Mouse (Mus musculus) thymus, postnatal 10 days (tissue): Measurements from ENCODE around the gene Pdcd10.

Source experiments
- DNase-seq, 2 experiments: peaks; one replicate each; pipeline ENCODE4 v3.0.0; 2021; ENCODE audit warnings: low spot score in 2 of 2

The Pdcd10 gene

GRCm38 (mm10) chr3:75556695-75557291 is at the start of gene Pdcd10:
TSS of gene Pdcd10 (minus strand) at chr3:75556856.
- DNase-seq = peak; percentile 100

DNA sequence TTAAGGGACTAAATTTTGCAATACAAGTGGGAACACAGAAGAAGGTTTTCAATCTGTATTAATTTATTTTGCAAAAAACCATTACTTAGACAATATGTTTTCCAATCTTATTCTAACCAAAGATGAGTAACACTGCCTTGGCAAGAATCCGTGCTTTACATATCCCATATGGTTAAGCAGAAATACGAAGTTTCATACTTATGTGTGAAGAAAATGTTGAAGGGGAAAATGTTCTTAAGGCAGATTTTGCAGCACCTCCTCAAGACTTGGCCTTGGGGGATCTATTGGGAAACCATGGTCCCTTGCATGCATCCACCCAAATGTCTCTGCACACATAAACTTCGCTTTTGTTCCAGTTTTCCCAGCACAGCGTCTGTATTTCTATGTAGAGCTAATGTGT is 28.2 kb upstream of the Pdcd10 start:
- no peak for DNase-seq

DNA sequence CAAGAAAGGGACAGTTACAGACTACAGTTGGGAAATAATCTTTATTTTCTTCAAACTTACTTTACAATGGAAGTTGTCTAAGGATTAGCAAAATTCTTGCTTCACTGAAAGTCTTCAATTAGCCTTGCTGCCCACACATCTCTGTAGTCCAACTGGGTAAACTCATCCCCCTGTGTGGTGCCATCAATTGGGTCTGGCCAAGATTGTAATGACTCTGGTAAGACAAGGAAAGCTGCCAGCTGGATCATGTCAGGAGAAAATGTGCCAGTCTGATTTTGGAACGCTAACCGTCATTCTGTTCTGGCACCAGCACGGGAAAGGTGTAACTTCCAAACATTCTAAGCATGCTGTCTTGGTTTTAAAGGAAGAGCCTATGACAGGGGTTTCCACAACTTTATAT is 26.6 kb upstream of the Pdcd10 start:
- DNase-seq = no peak

DNA sequence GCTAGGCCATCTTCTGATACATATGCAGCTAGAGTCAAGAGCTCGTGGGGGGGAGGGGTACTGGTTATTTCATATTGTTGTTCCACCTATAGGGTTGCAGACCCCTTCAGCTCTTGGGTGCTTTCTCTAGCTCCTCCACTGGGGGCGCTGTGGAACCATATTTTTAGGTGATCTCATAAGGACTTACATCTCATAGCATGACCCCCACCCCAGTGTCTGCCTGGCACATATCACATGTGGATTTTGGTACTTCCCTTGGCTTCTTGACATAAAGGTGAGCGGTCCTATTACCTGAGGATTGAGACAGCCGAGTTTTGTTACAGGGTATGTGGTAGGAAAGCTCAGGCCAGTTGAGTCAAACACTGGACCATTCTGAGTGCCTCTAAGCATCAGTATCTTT is 22.7 kb upstream of the Pdcd10 start:
- peak; percentile 56 to 71 for DNase-seq

GRCm38 (mm10) chr3:75575582-75575981 is 18.9 kb upstream of the Pdcd10 start:
- DNase-seq = no peak

DNA sequence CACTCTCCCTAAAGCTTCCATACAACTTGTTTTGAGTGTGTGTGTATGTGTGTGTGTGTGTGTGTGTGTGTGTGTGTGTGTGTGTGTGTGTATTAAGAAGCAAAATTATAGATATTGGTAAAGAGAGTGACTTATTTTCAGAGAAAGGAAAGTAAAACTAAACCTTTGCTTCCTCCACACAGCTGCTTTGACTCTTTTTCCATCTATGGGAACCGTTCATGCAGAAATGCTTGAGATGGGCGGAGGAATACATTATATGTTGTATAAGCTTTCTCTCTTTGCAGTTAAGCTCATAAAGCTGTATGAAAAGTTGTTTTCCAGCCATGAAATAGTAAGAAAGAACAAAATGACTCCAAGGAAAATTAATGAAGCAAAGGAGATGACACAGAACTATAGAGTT is 17.4 kb upstream of the Pdcd10 start:
- no peak for DNase-seq

GRCm38 (mm10) chr3:75557292-75557691 is 636 bp upstream of the Pdcd10 start, which contains the start of gene Serpini1:
TSS of gene Serpini1 (plus strand) at chr3:75557547.
- DNase-seq = peak; percentile 83 to 89

DNA sequence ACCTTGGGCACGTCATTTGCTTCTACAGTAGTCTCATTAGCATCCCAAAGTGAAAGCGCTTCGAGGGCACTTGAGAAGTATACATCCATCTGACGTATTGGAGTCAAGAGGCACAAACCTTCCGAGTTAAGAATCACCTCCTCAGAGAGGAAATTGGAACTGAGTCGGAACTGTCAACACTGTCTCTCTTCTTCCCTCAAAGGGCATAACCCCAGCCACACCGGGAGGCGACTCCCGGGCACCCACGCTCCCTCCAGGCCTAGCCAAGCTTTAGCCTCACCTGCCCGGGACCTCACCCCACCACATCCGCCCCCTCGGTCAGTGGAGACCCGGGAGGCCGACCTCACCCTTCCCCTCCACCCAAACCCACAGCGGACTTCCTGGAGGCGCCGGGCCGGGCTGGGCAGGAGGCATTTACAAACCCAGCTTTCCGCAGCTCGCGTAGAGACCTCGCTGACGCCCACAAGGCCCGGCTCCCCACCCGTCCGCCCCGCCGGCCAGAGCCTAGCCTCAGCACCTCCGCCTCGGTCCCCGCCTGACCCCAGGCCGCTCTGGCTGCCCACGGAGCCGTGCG is 448 bp downstream of the Pdcd10 start:
- DNase-seq = peak; percentile 55 to 76

- no peak for DNase-seq
Measured at GRCm38 (mm10) chr3:75551248-75551647, 5.4 kb downstream of the Pdcd10 start.

- DNase-seq = no peak
Measured at GRCm38 (mm10) chr3:75544287-75544686, 12.4 kb downstream of the Pdcd10 start.

GRCm38 (mm10) chr3:75542852-75543251 is 13.8 kb downstream of the Pdcd10 start:
- no peak for DNase-seq

GRCm38 (mm10) chr3:75541259-75541658 is 15.4 kb downstream of the Pdcd10 start:
- no peak for DNase-seq

GRCm38 (mm10) chr3:75534045-75534834 is 22.4 kb downstream of the Pdcd10 start:
- no peak for DNase-seq

- DNase-seq = no peak
Measured at GRCm38 (mm10) chr3:75531074-75531473, 25.6 kb downstream of the Pdcd10 start.

DNA sequence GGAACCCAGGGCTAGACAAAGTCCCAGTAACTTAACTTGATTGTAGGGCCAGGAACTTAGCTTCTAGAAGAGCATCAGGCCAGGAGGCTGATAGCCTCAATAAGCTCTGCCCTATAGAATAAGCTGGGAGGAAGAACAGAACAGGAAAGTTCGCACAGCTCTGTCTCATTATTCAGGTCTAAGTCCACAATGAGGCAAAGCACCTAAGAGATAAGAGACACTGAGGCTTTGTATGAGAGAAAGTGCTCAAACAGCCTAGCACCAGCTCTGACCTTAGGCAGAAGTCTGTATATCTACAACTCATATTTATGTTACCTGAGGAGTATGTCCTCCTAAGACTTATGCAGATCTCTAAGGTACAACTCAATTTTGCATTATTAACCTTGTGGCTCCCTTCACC is 34.1 kb downstream of the Pdcd10 start:
- DNase-seq = no peak

GRCm38 (mm10) chr3:75521314-75521713 is 35.3 kb downstream of the Pdcd10 start:
- DNase-seq = no peak

DNA sequence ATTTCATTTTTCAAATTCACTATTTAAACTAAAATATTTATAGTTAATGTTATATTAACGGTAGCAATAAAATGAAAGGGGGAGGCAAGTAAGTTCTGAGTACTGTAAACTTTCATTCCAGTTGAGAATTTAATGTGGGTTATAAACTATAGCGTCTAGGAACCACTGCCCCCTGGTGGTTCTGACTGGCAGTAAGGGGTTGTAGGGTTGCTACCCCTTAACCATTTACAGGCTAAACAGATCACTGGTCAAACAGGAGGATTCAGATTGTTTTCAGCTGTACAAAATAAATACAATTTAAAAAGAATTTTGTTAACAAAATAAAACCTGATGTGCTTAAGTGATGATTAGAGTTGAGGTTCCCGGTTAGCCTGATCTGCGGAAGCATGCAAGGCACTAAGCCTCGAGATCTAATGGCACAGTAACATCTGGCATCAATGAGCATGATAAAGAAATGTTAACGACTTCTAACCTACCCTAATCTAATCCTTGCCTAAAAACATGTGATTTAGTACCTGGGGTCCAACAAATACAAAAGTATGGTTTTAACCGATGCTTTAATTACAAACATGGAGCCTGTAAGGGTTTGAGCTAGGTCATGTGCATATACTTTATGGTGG is 38.9 kb downstream of the Pdcd10 start:
- DNase-seq = peak; percentile 38 to 77

DNA sequence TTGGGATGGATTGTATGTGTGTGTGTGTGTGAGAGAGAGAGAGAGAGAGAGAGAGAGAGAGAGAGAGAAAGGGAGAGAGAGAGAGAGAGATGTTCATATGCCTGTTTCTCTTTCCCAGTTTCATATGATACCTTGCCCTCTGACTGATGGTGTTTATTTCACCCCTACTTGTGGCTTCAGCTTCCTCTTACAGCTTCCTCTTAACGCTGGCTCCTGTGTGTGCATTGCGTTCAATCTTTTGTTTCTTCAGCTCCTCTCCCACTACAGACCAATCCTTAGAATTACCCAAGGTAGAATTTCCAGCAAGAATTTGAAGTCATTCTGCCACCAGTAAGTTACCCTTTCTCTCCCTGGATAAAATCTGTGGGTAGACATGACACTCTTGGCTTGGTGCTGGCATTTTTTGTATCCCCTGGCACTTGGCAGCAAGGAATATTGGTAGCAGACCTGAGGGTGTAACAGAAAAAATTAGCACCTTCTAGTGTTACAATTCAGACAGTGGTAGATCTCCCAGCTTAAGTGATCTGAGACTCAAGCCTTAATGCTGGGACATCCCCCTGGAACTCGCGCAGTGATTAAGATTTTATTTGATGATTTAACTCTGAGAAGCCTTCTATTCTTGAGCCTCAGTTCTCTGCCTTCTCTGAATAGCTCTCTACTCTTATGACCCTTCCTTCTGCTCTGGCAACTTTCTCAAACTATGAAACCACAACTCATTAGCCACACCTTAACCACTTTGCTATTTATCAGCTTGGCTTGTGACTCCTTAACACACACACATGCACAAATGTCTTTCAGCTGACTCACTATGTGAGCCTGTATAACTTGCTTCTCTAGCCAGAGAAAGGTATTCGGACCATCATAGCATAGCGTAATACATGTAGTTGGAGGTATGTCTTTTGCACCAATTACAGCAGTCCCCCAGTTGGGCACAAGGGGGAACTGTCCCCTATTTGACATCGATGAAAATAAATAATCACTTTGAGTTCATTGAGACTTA is 57.4 kb downstream of the Pdcd10 start:
- no peak for DNase-seq

GRCm38 (mm10) chr3:75492913-75493312 is 63.7 kb downstream of the Pdcd10 start:
- DNase-seq = no peak

- no peak for DNase-seq
Measured at GRCm38 (mm10) chr3:75482056-75482455, 74.6 kb downstream of the Pdcd10 start, which contains the start of gene Wdr49. TSS of gene Wdr49 (minus strand) at chr3:75482156.

DNA sequence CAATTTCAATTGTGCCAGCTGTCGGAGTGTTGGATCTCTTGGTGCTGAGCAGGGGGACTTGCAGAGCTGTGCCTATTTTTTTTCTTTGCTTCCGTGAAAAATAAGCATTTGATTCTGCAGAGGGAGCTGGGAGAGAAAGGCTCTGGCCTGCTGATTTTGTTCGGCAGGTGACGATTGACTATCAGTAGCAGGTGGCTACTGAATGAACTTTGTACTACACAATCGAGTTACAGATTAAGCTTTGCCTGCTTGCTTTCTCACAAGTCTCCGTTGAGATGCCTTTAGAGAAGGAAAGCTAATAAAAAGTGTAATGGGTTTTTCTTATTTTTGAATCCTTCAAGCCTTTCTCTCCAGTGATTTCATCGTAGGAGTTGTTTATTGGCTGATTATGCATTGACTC is 81.5 kb downstream of the Pdcd10 start:
- DNase-seq = no peak
